Mouse (Mus musculus): ENCODE data around the gene Trio. TPM values are rescaled to one million over a fixed set of nuclear protein-coding genes. Genes with fewer than 3 reads are reported as not detected.
A peak's percentile ranks its signal among the peaks of the same experiment; 100 is the strongest.

Gene Trio
- polyA plus RNA-seq, 1 experiment from 2014 or later, result 36.4 TPM

DNA sequence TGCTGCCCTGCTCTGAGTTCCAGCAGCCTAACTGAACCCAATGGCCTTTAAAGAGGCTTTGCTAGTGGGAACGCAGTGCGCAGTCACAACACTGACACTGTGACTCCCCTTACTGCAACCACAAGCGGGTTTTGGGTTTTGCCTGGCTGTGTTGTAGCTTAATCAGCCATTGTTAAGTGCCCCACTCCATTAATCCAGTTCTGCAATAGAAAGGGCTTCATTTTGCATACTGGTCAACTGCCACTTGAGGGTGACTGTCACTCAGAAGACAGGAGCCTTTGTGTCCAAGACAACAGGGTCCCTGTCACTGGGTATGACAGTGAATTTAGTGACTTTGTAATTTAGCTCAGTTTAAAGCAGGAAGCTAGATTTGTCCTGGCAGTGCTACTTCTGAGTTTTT lies 23.1 kb downstream of the Trio start:
- Histone ChIP-seq H3K36me3 (no peaks in the 10 kb centered on the region), H3K9me3 (replicated peaks) (no peaks in the 10 kb centered on the region), H3K4me1 (peaks cover 58% of the 10 kb centered on the region), H3K4me3 (replicated peaks) (no peak overlapping the region), H3K27me3 (replicated peaks) (no peaks in the 10 kb centered on the region), H3K9ac (replicated peaks) (no peak overlapping the region), H3K27ac (replicated peaks) (no peak overlapping the region), H3K4me2 (no peak overlapping the region)
- ATAC-seq (ENCODE audit: low FRiP score), result no peak
- 38% methylated on average over 3 of the region's 3 CpGs for WGBS

GRCm38 (mm10) chr15:28001299-28001698 lies 24.3 kb downstream of the Trio start:
- H3K36me3 ChIP-seq, result no peaks in the 10 kb centered on the region
- peaks cover 65% of the 10 kb centered on the region for H3K4me1 ChIP-seq
- no peak overlapping the region for H3K9ac ChIP-seq (replicated peaks)
- H3K4me2 ChIP-seq, result no peak overlapping the region
- H3K27ac ChIP-seq (replicated peaks), result no peak overlapping the region
- H3K27me3 ChIP-seq (replicated peaks), result no peaks in the 10 kb centered on the region
- ATAC-seq (ENCODE audit: low FRiP score), result no peak
- WGBS, result 29% methylated on average over 4 of the region's 4 CpGs
- no peak overlapping the region for H3K4me3 ChIP-seq (replicated peaks)
- no peaks in the 10 kb centered on the region for H3K9me3 ChIP-seq (replicated peaks)

DNA sequence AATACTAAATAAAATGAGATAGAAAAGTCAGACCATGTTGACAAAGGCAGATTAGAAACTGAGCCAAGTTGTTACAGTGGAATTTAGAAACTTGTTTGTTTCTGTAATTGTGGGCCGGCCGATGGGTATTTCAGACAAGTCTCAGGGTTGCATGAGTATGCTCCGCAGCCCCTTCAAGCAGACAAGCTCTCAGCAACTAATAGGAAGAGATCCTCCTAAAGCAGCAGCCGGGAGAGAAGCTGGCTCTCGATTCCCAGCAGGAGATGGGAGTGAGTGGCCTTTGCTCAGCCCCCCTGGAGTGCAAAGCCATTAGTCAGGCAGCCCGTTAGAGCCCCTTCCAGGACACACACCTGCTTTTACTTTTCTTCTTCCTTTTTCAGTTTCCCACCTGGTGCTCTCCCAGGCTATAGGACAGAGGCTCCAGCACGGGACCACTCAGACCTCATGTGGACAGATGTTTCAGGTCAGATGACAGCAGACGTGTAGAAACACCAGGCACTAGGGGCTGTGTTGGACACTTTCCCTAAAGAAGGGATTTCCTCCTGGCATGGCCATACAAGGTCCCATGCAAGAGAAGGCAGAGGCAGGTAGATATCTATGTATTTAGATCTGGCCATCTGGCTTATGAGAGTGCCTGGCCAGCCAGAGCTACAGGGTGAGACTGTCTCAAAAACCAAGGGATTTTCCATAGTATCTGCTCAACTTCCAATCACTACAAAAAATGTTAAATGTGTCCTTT lies 26.9 kb downstream of the Trio start:
- ATAC-seq (ENCODE audit: low FRiP score), result no peak
- no peak overlapping the region for H3K4me3 ChIP-seq (replicated peaks)
- no peaks in the 10 kb centered on the region for H3K27me3 ChIP-seq (replicated peaks)
- H3K9me3 ChIP-seq (replicated peaks), result no peaks in the 10 kb centered on the region
- H3K4me2 ChIP-seq, result no peak overlapping the region
- no peak overlapping the region for H3K9ac ChIP-seq (replicated peaks)
- no peak overlapping the region for H3K27ac ChIP-seq (replicated peaks)
- no peaks in the 10 kb centered on the region for H3K36me3 ChIP-seq
- 8% methylated on average over 8 of the region's 8 CpGs for WGBS
- H3K4me1 ChIP-seq, result peaks cover 72% of the 10 kb centered on the region

- H3K4me1 ChIP-seq, result peaks cover 76% of the 10 kb centered on the region
- 12% methylated on average over 8 of the region's 8 CpGs for WGBS
- H3K27me3 ChIP-seq (replicated peaks), result no peaks in the 10 kb centered on the region
- no peak overlapping the region for H3K4me2 ChIP-seq
- no peak overlapping the region for H3K4me3 ChIP-seq (replicated peaks)
- H3K9me3 ChIP-seq (replicated peaks), result no peaks in the 10 kb centered on the region
- no peak overlapping the region for H3K9ac ChIP-seq (replicated peaks)
- 0 out of 2 replicates have a peak, but pooled peaks have one; percentile 15 for ATAC-seq (ENCODE audit: low FRiP score)
- no peaks in the 10 kb centered on the region for H3K36me3 ChIP-seq
- no peak overlapping the region for H3K27ac ChIP-seq (replicated peaks)
Measured at GRCm38 (mm10) chr15:27997917-27998316, 27.7 kb downstream of the Trio start.

- H3K4me1 ChIP-seq, result peaks cover 75% of the 10 kb centered on the region
- no peaks in the 10 kb centered on the region for H3K9me3 ChIP-seq (replicated peaks)
- H3K27me3 ChIP-seq (replicated peaks), result no peaks in the 10 kb centered on the region
- H3K4me2 ChIP-seq, result no peak overlapping the region
- H3K36me3 ChIP-seq, result no peaks in the 10 kb centered on the region
- H3K27ac ChIP-seq (replicated peaks), result no peak overlapping the region
- ATAC-seq (ENCODE audit: low FRiP score), result peak; percentile 80
- WGBS, result 20% methylated on average over 9 of the region's 9 CpGs
- H3K4me3 ChIP-seq (replicated peaks), result no peak overlapping the region
- H3K9ac ChIP-seq (replicated peaks), result no peak overlapping the region
Measured at GRCm38 (mm10) chr15:27997391-27997841, 28.2 kb downstream of the Trio start.

DNA sequence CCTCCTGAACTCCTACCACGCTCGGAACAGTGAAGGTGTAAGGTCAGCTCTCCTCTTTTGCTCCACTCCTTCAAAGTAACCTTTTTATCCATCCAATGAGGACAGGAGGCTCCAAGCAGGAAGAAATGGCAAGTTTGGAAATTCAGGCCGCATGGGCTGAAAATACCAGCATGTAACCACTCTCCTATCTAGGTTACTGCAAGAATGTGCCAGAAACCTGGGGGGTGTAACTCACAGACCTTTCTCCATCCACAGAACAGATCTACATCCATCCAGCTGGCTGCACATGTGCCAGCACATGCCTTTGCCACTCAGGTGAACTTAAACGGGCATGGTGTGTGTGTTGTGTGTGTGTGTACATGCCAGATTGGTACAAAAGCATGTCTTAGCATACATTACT lies 28.9 kb downstream of the Trio start:
- H3K4me3 ChIP-seq (replicated peaks), result no peak overlapping the region
- no peak for ATAC-seq (ENCODE audit: low FRiP score)
- peaks cover 78% of the 10 kb centered on the region for H3K4me1 ChIP-seq
- no peak overlapping the region for H3K9ac ChIP-seq (replicated peaks)
- H3K27ac ChIP-seq (replicated peaks), result no peak overlapping the region
- H3K9me3 ChIP-seq (replicated peaks), result no peaks in the 10 kb centered on the region
- no peak overlapping the region for H3K4me2 ChIP-seq
- no peaks in the 10 kb centered on the region for H3K27me3 ChIP-seq (replicated peaks)
- WGBS, result 90% methylated on average over 4 of the region's 4 CpGs
- H3K36me3 ChIP-seq, result no peaks in the 10 kb centered on the region

DNA sequence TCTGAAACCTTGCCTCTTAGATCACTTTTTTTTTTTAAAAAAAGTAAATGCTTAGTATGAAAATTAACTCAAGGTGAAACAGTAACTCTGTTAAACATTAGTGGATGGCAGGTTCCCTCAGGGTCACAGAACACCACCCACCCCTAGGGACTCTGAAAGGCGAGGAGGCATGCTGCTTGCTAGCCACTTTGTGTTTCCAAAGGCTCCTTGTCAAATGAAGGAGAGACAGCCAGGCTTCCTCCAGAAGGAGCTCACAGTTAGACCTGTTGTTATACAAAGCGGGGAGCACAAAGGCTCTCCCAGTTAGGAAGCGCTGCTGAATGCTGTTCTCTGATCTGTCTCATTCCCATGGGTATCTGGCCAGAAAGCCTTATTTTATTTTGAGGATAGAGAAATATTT lies 30.2 kb downstream of the Trio start:
- no peak overlapping the region for H3K27ac ChIP-seq (replicated peaks)
- no peak overlapping the region for H3K4me3 ChIP-seq (replicated peaks)
- no peaks in the 10 kb centered on the region for H3K9me3 ChIP-seq (replicated peaks)
- H3K36me3 ChIP-seq, result no peaks in the 10 kb centered on the region
- WGBS, result 31% methylated on average over 3 of the region's 3 CpGs
- H3K4me2 ChIP-seq, result no peak overlapping the region
- H3K4me1 ChIP-seq, result peaks cover 77% of the 10 kb centered on the region
- H3K9ac ChIP-seq (replicated peaks), result no peak overlapping the region
- H3K27me3 ChIP-seq (replicated peaks), result no peaks in the 10 kb centered on the region
- ATAC-seq (ENCODE audit: low FRiP score), result no peak

- no peak overlapping the region for H3K4me2 ChIP-seq
- no peaks in the 10 kb centered on the region for H3K27me3 ChIP-seq (replicated peaks)
- H3K9ac ChIP-seq (replicated peaks), result no peak overlapping the region
- WGBS, result 62% methylated on average over 13 of the region's 13 CpGs
- no peak overlapping the region for H3K27ac ChIP-seq (replicated peaks)
- H3K9me3 ChIP-seq (replicated peaks), result no peaks in the 10 kb centered on the region
- peaks cover 82% of the 10 kb centered on the region for H3K4me1 ChIP-seq
- H3K4me3 ChIP-seq (replicated peaks), result no peak overlapping the region
- no peaks in the 10 kb centered on the region for H3K36me3 ChIP-seq
- no peak for ATAC-seq (ENCODE audit: low FRiP score)
Measured at GRCm38 (mm10) chr15:27994870-27995269, 30.8 kb downstream of the Trio start.

GRCm38 (mm10) chr15:27993528-27993927 lies 32.1 kb downstream of the Trio start:
- Histone ChIP-seq H3K36me3 (no peaks in the 10 kb centered on the region), H3K9ac (replicated peaks) (no peak overlapping the region), H3K9me3 (replicated peaks) (no peaks in the 10 kb centered on the region), H3K27ac (replicated peaks) (no peak overlapping the region), H3K27me3 (replicated peaks) (no peaks in the 10 kb centered on the region), H3K4me1 (peaks cover 86% of the 10 kb centered on the region), H3K4me3 (replicated peaks) (no peak overlapping the region), H3K4me2 (no peak overlapping the region)
- 77% methylated on average over 7 of the region's 7 CpGs for WGBS
- no peak for ATAC-seq (ENCODE audit: low FRiP score)

- no peak overlapping the region for H3K27ac ChIP-seq (replicated peaks)
- no peak overlapping the region for H3K9ac ChIP-seq (replicated peaks)
- no peaks in the 10 kb centered on the region for H3K27me3 ChIP-seq (replicated peaks)
- no peak overlapping the region for H3K4me2 ChIP-seq
- no peak for ATAC-seq (ENCODE audit: low FRiP score)
- WGBS, result 80% methylated on average over 5 of the region's 5 CpGs
- H3K36me3 ChIP-seq, result no peaks in the 10 kb centered on the region
- no peak overlapping the region for H3K4me3 ChIP-seq (replicated peaks)
- no peaks in the 10 kb centered on the region for H3K9me3 ChIP-seq (replicated peaks)
- H3K4me1 ChIP-seq, result peaks cover 84% of the 10 kb centered on the region
Measured at GRCm38 (mm10) chr15:27992596-27992995, 33.1 kb downstream of the Trio start.

DNA sequence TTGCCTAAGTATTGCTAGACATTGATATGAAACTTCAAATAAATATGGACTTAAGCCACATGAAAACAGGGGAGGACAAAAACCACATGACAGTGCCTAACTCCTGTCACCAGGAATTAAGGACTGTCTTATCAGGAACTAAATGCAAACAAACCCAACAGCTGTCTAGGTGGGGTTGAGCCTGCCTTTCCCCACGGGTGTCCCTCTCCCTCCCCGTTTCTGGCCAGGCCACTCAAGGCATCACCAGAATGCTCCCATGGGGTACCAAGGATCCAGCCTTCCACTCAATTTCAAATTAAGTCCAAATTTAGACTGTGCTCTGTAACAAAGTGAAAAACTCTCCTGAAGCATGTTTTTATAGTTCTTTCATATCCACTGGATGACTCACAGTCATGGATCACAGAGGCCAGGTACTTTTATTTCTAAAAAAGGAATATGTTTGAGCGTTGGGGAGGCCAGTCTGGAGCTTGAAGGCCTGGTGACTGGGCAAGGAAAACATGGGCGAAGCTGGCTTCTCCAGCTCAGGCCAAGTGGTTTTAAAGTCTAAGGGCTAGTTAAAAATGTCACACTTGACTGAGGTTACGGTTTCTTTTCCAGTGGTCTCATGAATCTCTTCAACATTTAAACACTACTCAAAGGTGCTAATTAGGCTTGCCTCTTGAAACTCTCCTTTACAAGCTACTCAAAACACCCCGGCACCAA lies 33.6 kb downstream of the Trio start:
- no peaks in the 10 kb centered on the region for H3K27me3 ChIP-seq (replicated peaks)
- no peak overlapping the region for H3K27ac ChIP-seq (replicated peaks)
- no peak overlapping the region for H3K9ac ChIP-seq (replicated peaks)
- H3K9me3 ChIP-seq (replicated peaks), result no peaks in the 10 kb centered on the region
- ATAC-seq (ENCODE audit: low FRiP score), result no peak
- H3K36me3 ChIP-seq, result no peaks in the 10 kb centered on the region
- H3K4me2 ChIP-seq, result no peak overlapping the region
- no peak overlapping the region for H3K4me3 ChIP-seq (replicated peaks)
- WGBS, result 76% methylated on average over 6 of the region's 6 CpGs
- peaks cover 83% of the 10 kb centered on the region for H3K4me1 ChIP-seq

DNA sequence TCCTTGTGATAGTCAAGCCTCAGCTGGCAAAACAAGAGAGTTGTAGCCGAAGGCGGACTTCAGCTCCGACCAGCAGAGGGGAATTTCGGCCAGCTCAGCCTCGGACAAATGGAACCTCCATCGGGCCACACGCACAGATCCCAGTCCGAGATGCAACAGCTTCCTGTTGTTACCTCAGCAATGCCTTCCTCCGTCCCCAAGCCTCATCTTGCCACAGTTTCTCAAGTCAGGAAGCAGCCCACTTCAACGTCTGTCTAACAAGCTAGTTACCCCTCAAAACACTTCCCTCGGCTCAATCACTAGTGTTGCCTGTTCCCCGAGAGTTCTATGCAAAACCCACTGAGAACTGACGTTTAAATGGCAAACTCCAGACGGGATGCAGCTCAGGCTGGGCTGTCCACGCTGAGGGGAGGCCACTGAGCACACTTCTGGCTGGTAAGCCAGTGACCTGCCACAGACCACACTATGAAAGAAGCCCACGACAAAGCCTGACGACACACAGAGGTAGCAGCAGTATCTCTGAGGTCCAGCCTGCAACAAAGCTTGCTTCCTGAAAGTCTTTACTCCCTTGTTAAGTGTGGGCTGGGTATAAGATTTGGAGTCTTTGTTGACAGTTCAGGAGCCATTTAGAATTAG lies 34.5 kb downstream of the Trio start:
- H3K27me3 ChIP-seq (replicated peaks), result no peaks in the 10 kb centered on the region
- H3K9ac ChIP-seq (replicated peaks), result no peak overlapping the region
- no peak for ATAC-seq (ENCODE audit: low FRiP score)
- no peak overlapping the region for H3K4me2 ChIP-seq
- WGBS, result 84% methylated on average over 17 of the region's 17 CpGs
- no peak overlapping the region for H3K4me3 ChIP-seq (replicated peaks)
- H3K36me3 ChIP-seq, result no peaks in the 10 kb centered on the region
- peaks cover 79% of the 10 kb centered on the region for H3K4me1 ChIP-seq
- no peaks in the 10 kb centered on the region for H3K9me3 ChIP-seq (replicated peaks)
- no peak overlapping the region for H3K27ac ChIP-seq (replicated peaks)

Measured in neural tube, embryonic 15.5 days (tissue).